Mouse (Mus musculus) kidney, postnatal 0 days (tissue): ENCODE measurements around the gene Sac3d1. TPM values are rescaled to one million over a fixed set of nuclear protein-coding genes. Genes with fewer than 3 reads are reported as not detected.

Experiments
- ATAC-seq: fragments of 200-750 bp; cut with Nextera tagmentation; replicated peaks from 2 replicates; pipeline ENCODE4 v1.8.0; 2017; ENCODE audit warnings: low read depth, moderate number of reproducible peaks, moderate TSS enrichment, moderate library complexity; ENCODE audit not compliant: low FRiP score
- DNase-seq: peaks from one replicate; pipeline ENCODE4 v3.0.0-alpha.2; 2016; ENCODE audit warnings: low spot score
- H3K27ac ChIP-seq: fragments of 300-500 bp; sonication (generic); 2 replicates; pipeline ENCODE4 v1.5.1; 2014; ENCODE audit warnings: mild to moderate bottlenecking
- H3K27me3 ChIP-seq: fragments of 300-500 bp; sonication (generic); 2 replicates; pipeline ENCODE4 v1.6.1; 2014; ENCODE audit warnings: low read length, mixed read lengths; ENCODE audit not compliant: insufficient read depth
- H3K36me3 ChIP-seq: fragments of 300-500 bp; sonication (generic); 2 replicates; pipeline ENCODE4 v1.6.1; 2014; ENCODE audit warnings: low read length, mixed read lengths; ENCODE audit not compliant: insufficient read depth
- H3K4me1 ChIP-seq: fragments of 300-500 bp; sonication (generic); replicated peaks from 2 replicates; pipeline ENCODE4 v1.6.1; 2014; ENCODE audit warnings: antibody characterized with exemption, low read length, mixed read lengths; ENCODE audit not compliant: insufficient read depth
- H3K4me2 ChIP-seq: fragments of 300-500 bp; sonication (generic); 2 replicates; pipeline ENCODE4 v1.6.1; 2014; ENCODE audit warnings: mild to moderate bottlenecking, low read length, moderate library complexity, mixed read lengths
- H3K4me3 ChIP-seq: fragments of 300-500 bp; sonication (generic); replicated peaks from 2 replicates; pipeline ENCODE4 v1.5.1; 2014; ENCODE audit warnings: low read depth, low read length
- H3K9ac ChIP-seq: fragments of 300-500 bp; sonication (generic); 2 replicates; pipeline ENCODE4 v1.6.1; 2014; ENCODE audit warnings: low read depth, low read length
- H3K9me3 ChIP-seq: fragments of 300-500 bp; sonication (generic); replicated peaks from 2 replicates; pipeline ENCODE4 v1.6.1; 2016; ENCODE audit warnings: low read length, inconsistent platforms, mixed read lengths
- CTCF ChIP-seq: IDR thresholded peaks from 2 replicates; pipeline ENCODE4 v1.5.1; 2016; ENCODE audit warnings: antibody characterized with exemption, low read depth, mild to moderate bottlenecking, moderate library complexity
- WGBS: fragments of 180-500 bp; shearing (Covaris S2); extraction: QIAGEN DNeasy Blood & Tissue Kit; methylation state at CpG from one replicate; pipeline ENCODE4 v1.1.7; 2014; 5-methylcytosine and 5-hydroxymethylcytosine counted together
- polyA plus RNA-seq: library from polyadenylated mRNA; unstranded; fragments of >200 nt; fragmentation: Nextera tagmentation; extraction: Ambion mirVana; gene quantifications from 2 replicates; pipeline ENCODE4 v1.2.1, GENCODE M21; 2015

Gene Sac3d1
- polyA plus RNA-seq, 1 experiment from 2014 or later = 35.9 TPM

DNA sequence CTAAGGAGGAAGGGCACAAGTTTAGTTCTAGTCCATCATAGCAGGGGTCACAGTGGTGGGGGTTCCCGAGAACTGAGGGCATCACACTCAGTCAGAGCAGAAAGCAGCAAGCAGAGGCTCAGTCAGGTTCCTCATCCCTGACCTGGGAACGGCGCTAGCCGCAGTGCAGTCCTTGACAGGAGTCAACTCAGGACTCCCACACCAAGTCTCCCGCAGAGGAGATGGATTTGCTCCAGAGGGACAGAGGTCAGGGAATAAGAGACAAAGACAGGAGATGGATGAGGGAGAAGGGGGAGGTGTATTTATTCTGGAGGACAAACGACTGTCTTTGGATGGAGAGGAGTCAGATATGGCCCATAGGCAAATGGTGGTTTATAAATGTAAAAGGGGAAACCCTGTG, 5.3 kb downstream of the Sac3d1 start:
- ATAC-seq = no peak
- H3K4me3 ChIP-seq = no peak overlapping the region
- 34% methylated on average over 6 of the region's 6 CpGs for WGBS

DNA sequence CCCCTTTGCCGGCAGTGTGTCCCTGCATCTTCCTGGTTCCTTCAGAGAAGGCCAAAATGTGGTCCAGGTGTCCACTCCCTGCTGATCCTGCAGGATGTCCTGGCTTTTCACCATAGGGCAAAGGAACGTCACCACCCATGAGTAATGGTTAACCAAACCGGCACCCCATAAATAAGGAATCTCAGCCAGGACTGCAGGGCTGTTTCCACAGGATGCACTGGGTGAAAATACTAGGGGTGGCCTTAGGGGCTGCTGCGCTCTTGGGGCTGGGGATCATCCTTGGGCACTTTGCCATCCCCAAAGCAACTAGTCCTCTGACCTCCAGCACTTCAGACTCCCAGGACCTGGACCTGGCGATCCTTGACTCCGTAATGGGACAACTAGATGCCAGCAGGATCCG, 12.9 kb downstream of the Sac3d1 start, which contains the start of gene Naaladl1:
TSS of gene Naaladl1 (plus strand) at position 197 of the 400 bp plus-strand sequence.
- Histone ChIP-seq H3K27me3 (no peaks in the 10 kb centered on the region), H3K4me3 (no peak within 1 kb of the TSS), H3K36me3 (no peaks in the 10 kb centered on the region), H3K4me2 (no peak within 1 kb of the TSS), H3K9me3 (no peaks in the 10 kb centered on the region), H3K27ac (no peak within 1 kb of the TSS), H3K4me1 (no peaks in the 10 kb centered on the region), H3K9ac (no peak within 1 kb of the TSS)
- DNase-seq = no peak
- WGBS = 76% methylated on average over 7 of the region's 7 CpGs
- ATAC-seq = no peak
- no peak for TF ChIP-seq CTCF

More for the DNA sequence above, 5.3 kb downstream of the Sac3d1 start:
- H3K36me3 ChIP-seq = peaks cover 19% of the 10 kb centered on the region
- H3K9me3 ChIP-seq = no peaks in the 10 kb centered on the region
- no peaks in the 10 kb centered on the region for H3K27me3 ChIP-seq
- H3K4me1 ChIP-seq = peaks cover 5% of the 10 kb centered on the region
- no peak overlapping the region for H3K27ac ChIP-seq
- H3K4me2 ChIP-seq = no peak overlapping the region
- TF ChIP-seq CTCF = no peak
- H3K9ac ChIP-seq = no peak overlapping the region
- no peak for DNase-seq

DNA sequence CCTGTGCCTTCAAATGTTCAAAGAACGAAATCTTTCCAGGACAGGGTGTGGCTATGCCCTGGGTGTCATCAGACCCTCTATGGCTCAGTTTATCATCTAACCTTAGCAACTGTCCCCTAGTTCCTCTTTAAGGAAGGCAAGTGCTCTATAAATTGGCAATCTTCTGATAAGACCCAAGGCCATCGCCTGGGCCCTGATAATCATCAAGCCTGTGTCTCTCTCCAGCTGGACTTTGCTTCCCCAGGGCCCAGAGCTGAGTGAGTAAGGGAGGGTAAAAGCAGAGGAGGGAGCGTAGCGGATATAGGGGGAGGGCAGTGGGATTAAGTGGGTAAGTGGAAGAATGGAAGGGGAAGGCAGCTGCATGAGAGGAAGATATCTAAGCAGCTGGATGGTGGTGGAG, 14.0 kb downstream of the Sac3d1 start:
- no peaks in the 10 kb centered on the region for H3K36me3 ChIP-seq
- H3K9me3 ChIP-seq = no peaks in the 10 kb centered on the region
- H3K27ac ChIP-seq = no peak overlapping the region
- no peaks in the 10 kb centered on the region for H3K27me3 ChIP-seq
- DNase-seq = no peak
- H3K4me2 ChIP-seq = no peak overlapping the region
- no peak for ATAC-seq
- 70% methylated on average over 4 of the region's 4 CpGs for WGBS
- H3K4me1 ChIP-seq = no peaks in the 10 kb centered on the region
- H3K4me3 ChIP-seq = no peak overlapping the region
- no peak for TF ChIP-seq CTCF
- no peak overlapping the region for H3K9ac ChIP-seq

DNA sequence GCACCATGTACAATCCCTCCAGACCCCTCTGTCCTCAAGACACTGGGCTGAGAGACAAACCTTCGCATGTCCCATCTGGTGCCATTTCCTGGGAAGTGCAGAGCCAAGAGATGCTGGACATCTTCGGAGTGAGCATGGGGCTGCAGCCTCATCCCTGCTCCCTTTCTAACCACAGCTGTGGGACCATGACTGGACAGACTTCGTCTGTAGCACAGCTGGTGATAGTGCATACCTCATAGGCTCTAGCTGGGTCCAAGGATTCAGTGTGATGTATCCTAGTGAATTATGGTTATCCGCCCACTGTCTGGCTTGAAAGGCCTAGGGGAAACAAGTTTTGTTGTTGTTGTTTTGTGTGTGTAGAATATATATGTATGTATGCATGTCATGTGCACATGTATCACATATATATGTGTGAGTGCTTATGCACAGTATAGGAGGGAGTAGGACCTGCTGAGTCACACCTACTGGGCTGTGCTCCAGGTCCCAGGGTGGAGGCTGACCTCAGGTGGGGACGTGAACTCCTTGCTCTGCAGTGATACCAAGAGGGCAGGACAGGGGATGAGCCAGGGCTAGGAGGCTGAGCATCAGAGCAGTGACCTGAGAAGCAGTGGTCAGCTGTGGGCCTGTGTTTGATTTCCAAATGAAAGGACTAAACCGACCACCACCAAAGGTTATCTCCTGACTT, 16.1 kb downstream of the Sac3d1 start:
- Histone ChIP-seq H3K9ac (no peak overlapping the region), H3K27me3 (no peaks in the 10 kb centered on the region), H3K4me3 (no peak overlapping the region), H3K27ac (no peak overlapping the region), H3K4me1 (no peaks in the 10 kb centered on the region), H3K36me3 (no peaks in the 10 kb centered on the region), H3K9me3 (no peaks in the 10 kb centered on the region), H3K4me2 (no peak overlapping the region)
- no peak for TF ChIP-seq CTCF
- ATAC-seq (no peak), DNase-seq (no peak)
- WGBS = 75% methylated on average over 6 of the region's 6 CpGs

DNA sequence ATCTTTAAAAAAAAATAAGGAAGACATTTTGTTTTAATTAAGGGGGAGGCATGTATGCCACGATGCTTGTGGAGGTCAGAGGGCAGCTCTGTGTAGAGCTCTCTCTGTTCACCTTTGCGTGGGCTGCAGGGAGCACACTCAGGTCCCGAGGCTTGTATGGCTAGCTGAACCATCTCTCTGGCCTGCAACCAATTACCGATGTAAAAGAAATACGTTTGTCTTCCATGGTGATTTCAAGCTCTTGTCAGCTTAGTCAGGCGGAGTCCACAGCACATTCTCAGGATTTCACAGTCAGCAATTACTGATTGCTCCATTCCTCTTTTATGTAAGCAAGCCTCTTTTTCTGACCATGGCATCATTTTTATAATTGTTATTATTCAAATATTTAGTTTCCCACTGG, 17.3 kb downstream of the Sac3d1 start:
- Histone ChIP-seq H3K4me1 (no peaks in the 10 kb centered on the region), H3K27me3 (no peaks in the 10 kb centered on the region), H3K4me3 (no peak overlapping the region), H3K9me3 (no peaks in the 10 kb centered on the region), H3K9ac (no peak overlapping the region), H3K4me2 (no peak overlapping the region), H3K27ac (no peak overlapping the region), H3K36me3 (no peaks in the 10 kb centered on the region)
- no peak for TF ChIP-seq CTCF
- DNase-seq = no peak
- WGBS = 58% methylated on average over 6 of the region's 6 CpGs
- no peak for ATAC-seq

- Histone ChIP-seq H3K4me1 (no peaks in the 10 kb centered on the region), H3K9me3 (no peaks in the 10 kb centered on the region), H3K27ac (no peak overlapping the region), H3K4me2 (no peak overlapping the region), H3K27me3 (no peaks in the 10 kb centered on the region), H3K4me3 (no peak overlapping the region), H3K36me3 (0 out of 2 replicates have a peak, but pooled peaks cover 3% of the 10 kb centered on the region), H3K9ac (no peak overlapping the region)
- TF ChIP-seq CTCF = no peak
- DNase-seq (no peak), ATAC-seq (no peak)
- 81% methylated on average over 3 of the region's 3 CpGs for WGBS
Observed at GRCm38 (mm10) chr19:6097847-6098246, 20.6 kb downstream of the Sac3d1 start.

GRCm38 (mm10) chr19:6094119-6094518, 24.3 kb downstream of the Sac3d1 start, which contains the start of gene AC131692.1:
Gene AC131692.1, plus strand, starts transcription at chr19:6094419.
- H3K27me3 ChIP-seq = no peaks in the 10 kb centered on the region
- no peak within 1 kb of the TSS for H3K9ac ChIP-seq
- H3K9me3 ChIP-seq = no peaks in the 10 kb centered on the region
- no peak for ATAC-seq
- no peak for TF ChIP-seq CTCF
- H3K4me3 ChIP-seq = no peak within 1 kb of the TSS
- H3K4me2 ChIP-seq = no peak within 1 kb of the TSS
- no peak within 1 kb of the TSS for H3K27ac ChIP-seq
- 85% methylated on average over 7 of the region's 7 CpGs for WGBS
- DNase-seq = no peak
- no peaks in the 10 kb centered on the region for H3K4me1 ChIP-seq
- H3K36me3 ChIP-seq = peaks cover 20% of the 10 kb centered on the region; the same call in 1 of the 2 replicates
